In genomic region chr1:186701206-186701905, GRCm38 (mm10) we compare ENCODE assay signal across 12 mouse cellular contexts. TPM values are rescaled to one million over a fixed set of nuclear protein-coding genes. Genes with fewer than 3 reads are reported as not detected.
DNase-seq lines count a peak whose midpoint lies in the region; ATAC-seq and TF ChIP-seq lines count a peak whose summit lies in the region.
"Had no signal": no experiment of that assay in that cellular context is flagged by ENCODE, and none has a peak within 500 bp of the region (broad histone marks: within the 10 kb centered on the region; RNA-seq: fewer than 3 reads in every experiment).

No protein-coding gene starts in this region.

- H3K27me3 ChIP-seq in heart, embryonic 13.5 days (replicated peaks) = no peaks in the 10 kb centered on the region
- H3K27me3 ChIP-seq in kidney, postnatal 0 days (ENCODE audit: insufficient read depth, low read length) = no peaks in the 10 kb centered on the region
- H3K27me3 ChIP-seq in kidney, adult 2 months (replicated peaks; ENCODE audit: control insufficient read depth, insufficient read depth, low read length) = 0 out of 2 replicates have a peak, but pooled peaks cover 1% of the 10 kb centered on the region
- no peaks in the 10 kb centered on the region for H3K27me3 ChIP-seq in embryonic facial prominence, embryonic 14.5 days (replicated peaks; ENCODE audit: control insufficient read depth, insufficient read depth, low read length)
- no peaks in the 10 kb centered on the region for H3K27me3 ChIP-seq in neural tube, embryonic 15.5 days (replicated peaks)
- H3K27me3 ChIP-seq in intestine, postnatal 0 days (replicated peaks; ENCODE audit: control insufficient read depth, insufficient read depth, low read length) = peaks cover 9% of the 10 kb centered on the region; the same call in 1 of the 2 replicates

- peak overlapping the region; percentile 37 for H3K4me3 ChIP-seq in heart, embryonic 13.5 days
- no peak overlapping the region for H3K4me3 ChIP-seq in kidney, postnatal 0 days (replicated peaks; ENCODE audit: low read depth, low read length)
- no peak overlapping the region for H3K4me3 ChIP-seq in kidney, adult 2 months (ENCODE audit: insufficient read depth, low read depth, low read length)
- H3K4me3 ChIP-seq in embryonic facial prominence, embryonic 14.5 days (ENCODE audit: low read depth, low read length) = peak overlapping the region; percentile 58
- H3K4me3 ChIP-seq in neural tube, embryonic 15.5 days (replicated peaks) = no peak overlapping the region
- no peak overlapping the region for H3K4me3 ChIP-seq in intestine, postnatal 0 days (ENCODE audit: low read depth, low read length)

- WGBS in heart, embryonic 13.5 days = 47% methylated on average over 8 of the region's 8 CpGs
- 49% methylated on average over 8 of the region's 8 CpGs for WGBS in kidney, postnatal 0 days
- 66% methylated on average over 8 of the region's 8 CpGs for WGBS in kidney, adult 2 months
- 36% methylated on average over 8 of the region's 8 CpGs for WGBS in embryonic facial prominence, embryonic 14.5 days
- 70% methylated on average over 8 of the region's 8 CpGs for WGBS in neural tube, embryonic 15.5 days
- 30% methylated on average over 8 of the region's 8 CpGs for WGBS in intestine, postnatal 0 days

- no peaks in the 10 kb centered on the region for H3K9me3 ChIP-seq in heart, embryonic 13.5 days
- H3K9me3 ChIP-seq in kidney, postnatal 0 days (replicated peaks; ENCODE audit: low read length) = no peaks in the 10 kb centered on the region
- no peaks in the 10 kb centered on the region for H3K9me3 ChIP-seq in embryonic facial prominence, embryonic 14.5 days (ENCODE audit: control insufficient read depth, low read length)
- H3K9me3 ChIP-seq in neural tube, embryonic 15.5 days (replicated peaks) = no peaks in the 10 kb centered on the region
- H3K9me3 ChIP-seq in intestine, postnatal 0 days (ENCODE audit: control insufficient read depth) = no peaks in the 10 kb centered on the region
- H3K9me3 ChIP-seq: forebrain, embryonic 10.5 days had no signal

- intact Hi-C loops in heart, postnatal 25 days (cut with DNase I) = loop anchor here (5.0 to 10.0 kb wide), 3 partner anchors 89 to 587 kb away; partner anchors contain the start of gene Lyplal1

- peaks cover 22% of the 10 kb centered on the region for H3K36me3 ChIP-seq in heart, embryonic 13.5 days
- no peaks in the 10 kb centered on the region for H3K36me3 ChIP-seq in kidney, postnatal 0 days (ENCODE audit: insufficient read depth, low read length)
- H3K36me3 ChIP-seq in kidney, adult 2 months (ENCODE audit: control insufficient read depth, insufficient read depth, low read length) = no peaks in the 10 kb centered on the region
- H3K36me3 ChIP-seq in embryonic facial prominence, embryonic 14.5 days (ENCODE audit: control insufficient read depth, insufficient read depth, low read length) = peaks cover 8% of the 10 kb centered on the region; the same call in 1 of the 2 replicates
- H3K36me3 ChIP-seq in neural tube, embryonic 15.5 days = no peaks in the 10 kb centered on the region
- H3K36me3 ChIP-seq in intestine, postnatal 0 days (ENCODE audit: control insufficient read depth, insufficient read depth) = no peaks in the 10 kb centered on the region
- H3K36me3 ChIP-seq: forebrain, embryonic 10.5 days had no signal

- TF ChIP-seq CTCF in kidney, postnatal 0 days (IDR thresholded peaks at IDR 0.05; ENCODE audit: low read depth) = no peak
- TF ChIP-seq CTCF in kidney, adult 2 months (conservative IDR thresholded peaks at IDR 0.05; ENCODE audit: insufficient read depth, insufficient read length, low read depth, low read length) = no peak
- no peak for TF ChIP-seq CTCF in intestine, postnatal 0 days (IDR thresholded peaks at IDR 0.05; ENCODE audit: low read depth)

- H3K4me1 ChIP-seq in heart, embryonic 13.5 days = peaks cover 53% of the 10 kb centered on the region
- H3K4me1 ChIP-seq in kidney, postnatal 0 days (replicated peaks; ENCODE audit: insufficient read depth, low read length) = 0 out of 2 replicates have a peak, but pooled peaks cover 3% of the 10 kb centered on the region
- 0 out of 2 replicates have a peak, but pooled peaks cover 3% of the 10 kb centered on the region for H3K4me1 ChIP-seq in kidney, adult 2 months (ENCODE audit: control insufficient read depth, insufficient read depth, low read length)
- H3K4me1 ChIP-seq in embryonic facial prominence, embryonic 14.5 days (ENCODE audit: control insufficient read depth, insufficient read depth, low read length) = peaks cover 18% of the 10 kb centered on the region
- H3K4me1 ChIP-seq in neural tube, embryonic 15.5 days = peaks cover 38% of the 10 kb centered on the region
- H3K4me1 ChIP-seq in intestine, postnatal 0 days (replicated peaks; ENCODE audit: control insufficient read depth, insufficient read depth, low read length) = no peaks in the 10 kb centered on the region

- H3K27ac ChIP-seq in heart, embryonic 13.5 days (replicated peaks) = peak overlapping the region; percentile 91
- no peak overlapping the region for H3K27ac ChIP-seq in kidney, postnatal 0 days
- no peak overlapping the region for H3K27ac ChIP-seq in kidney, adult 2 months (ENCODE audit: insufficient read depth, low read depth, low read length)
- no peak overlapping the region; the same call in 1 of the 2 replicates for H3K27ac ChIP-seq in embryonic facial prominence, embryonic 14.5 days (replicated peaks; ENCODE audit: low read depth, low read length)
- H3K27ac ChIP-seq in neural tube, embryonic 15.5 days (replicated peaks) = no peak overlapping the region
- no peak overlapping the region for H3K27ac ChIP-seq in intestine, postnatal 0 days (ENCODE audit: low read depth, low read length)
- H3K27ac ChIP-seq: forebrain, embryonic 10.5 days had no signal

- DNase-seq in heart, postnatal 25 days (ENCODE audit: low spot score) = no peak
- peak; percentile 51 for DNase-seq in kidney, postnatal 0 days (ENCODE audit: low spot score)
- no peak for DNase-seq in kidney, adult 2 months
- DNase-seq in embryonic facial prominence, embryonic 14.5 days (ENCODE audit: low spot score) = peak; percentile 82
- no peak for DNase-seq in yolk sac, embryonic 10.5 days (ENCODE audit: low spot score)
- DNase-seq: cerebellum, adult 8-10 months; embryo, embryonic 11 days; thymus, postnatal 4 days had no signal

- H3K9ac ChIP-seq in heart, embryonic 13.5 days = peak overlapping the region; percentile 69
- no peak overlapping the region for H3K9ac ChIP-seq in kidney, postnatal 0 days (ENCODE audit: low read depth, low read length)
- no peak overlapping the region for H3K9ac ChIP-seq in embryonic facial prominence, embryonic 14.5 days (ENCODE audit: low read depth, low read length)
- H3K9ac ChIP-seq in neural tube, embryonic 15.5 days (replicated peaks) = no peak overlapping the region
- no peak overlapping the region for H3K9ac ChIP-seq in intestine, postnatal 0 days (ENCODE audit: low read depth, low read length)

- peak overlapping the region; percentile 77 for H3K4me2 ChIP-seq in heart, embryonic 13.5 days
- H3K4me2 ChIP-seq in kidney, postnatal 0 days (ENCODE audit: low read length) = no peak overlapping the region
- peak overlapping the region; percentile 45 for H3K4me2 ChIP-seq in embryonic facial prominence, embryonic 14.5 days (ENCODE audit: low read depth, low read length)
- H3K4me2 ChIP-seq in neural tube, embryonic 15.5 days = peak overlapping the region; percentile 29
- H3K4me2 ChIP-seq in intestine, postnatal 0 days (replicated peaks; ENCODE audit: low read depth) = no peak overlapping the region

- TF ChIP-seq POLR2A in kidney, adult 2 months (IDR thresholded peaks at IDR 0.05; ENCODE audit: low read depth, low read length) = no peak

- no peak for ATAC-seq in heart, embryonic 13.5 days (ENCODE audit: extremely low read depth, insufficient number of reproducible peaks, low FRiP score, low TSS enrichment)
- ATAC-seq in kidney, postnatal 0 days (replicated peaks; ENCODE audit: low FRiP score, low read depth) = no peak
- no peak for ATAC-seq in embryonic facial prominence, embryonic 14.5 days (ENCODE audit: low read depth)
- ATAC-seq in neural tube, embryonic 15.5 days (ENCODE audit: low FRiP score) = no peak
- no peak for ATAC-seq in intestine, postnatal 0 days

RNA-seq across cellular contexts. Expression of gene Tgfb2, which starts 4.4 kb away (rescaled TPM):
- 62.1 and 63.5 TPM in 2 replicates for polyA plus RNA-seq in heart, embryonic 13.5 days (2015; fragmentation: Nextera tagmentation; extraction: Ambion mirVana)
- total RNA-seq in heart, postnatal 25 days (2021) = 1 to 10 TPM; 5.3 to 6.5 TPM
- polyA plus RNA-seq in kidney, postnatal 0 days (2015; fragmentation: Nextera tagmentation; extraction: Ambion mirVana) = 15.4 and 17.1 TPM in 2 replicates
- polyA plus RNA-seq in kidney, adult 2 months (2012; rRNA removed) = 1.5 TPM in 2 replicates
- polyA plus RNA-seq in embryonic facial prominence, embryonic 14.5 days (2014; fragmentation: Nextera tagmentation; extraction: Ambion mirVana) = 47.8 and 67.6 TPM in 2 replicates
- 34.4 and 36.2 TPM in 2 replicates for polyA plus RNA-seq in neural tube, embryonic 15.5 days (2015; fragmentation: Nextera tagmentation; extraction: Ambion mirVana)
- polyA plus RNA-seq in intestine, postnatal 0 days (2015; fragmentation: Nextera tagmentation; extraction: Ambion mirVana) = 7.1 and 7.7 TPM in 2 replicates

RNA-seq across cellular contexts. Expression of gene Rrp15, which starts 47.8 kb away (rescaled TPM):
- 36.7 and 40.8 TPM in 2 replicates for polyA plus RNA-seq in heart, embryonic 13.5 days (2015; fragmentation: Nextera tagmentation; extraction: Ambion mirVana)
- 1 to 10 TPM; 8.4 to 9.2 TPM for total RNA-seq in heart, postnatal 25 days (2021)
- 57.5 and 57.8 TPM in 2 replicates for polyA plus RNA-seq in kidney, postnatal 0 days (2015; fragmentation: Nextera tagmentation; extraction: Ambion mirVana)
- 3.1 and 4.5 TPM in 2 replicates for polyA plus RNA-seq in kidney, adult 2 months (2012; rRNA removed)
- 59.7 and 61.5 TPM in 2 replicates for polyA plus RNA-seq in embryonic facial prominence, embryonic 14.5 days (2014; fragmentation: Nextera tagmentation; extraction: Ambion mirVana)
- polyA plus RNA-seq in neural tube, embryonic 15.5 days (2015; fragmentation: Nextera tagmentation; extraction: Ambion mirVana) = 29.8 and 40.3 TPM in 2 replicates
- 21.9 and 23.0 TPM in 2 replicates for polyA plus RNA-seq in intestine, postnatal 0 days (2015; fragmentation: Nextera tagmentation; extraction: Ambion mirVana)

Comparison
In these comparisons a context has a peak if more than half of its experiments do, and no peak if none do; other contexts are left out.
1. DNase-seq: peak in kidney, postnatal 0 days (single experiment) and embryonic facial prominence, embryonic 14.5 days (single experiment); none in heart, postnatal 25 days (single experiment), kidney, adult 2 months (single experiment) and yolk sac, embryonic 10.5 days (single experiment).
2. H3K4me2 ChIP-seq: peak in heart, embryonic 13.5 days (single experiment), embryonic facial prominence, embryonic 14.5 days (single experiment) and neural tube, embryonic 15.5 days (single experiment); none in kidney, postnatal 0 days (single experiment) and intestine, postnatal 0 days (single experiment).
3. H3K4me3 ChIP-seq: peak in heart, embryonic 13.5 days (single experiment) and embryonic facial prominence, embryonic 14.5 days (single experiment); none in kidney, postnatal 0 days (single experiment), kidney, adult 2 months (single experiment), neural tube, embryonic 15.5 days (single experiment) and intestine, postnatal 0 days (single experiment).